Mouse (Mus musculus) CH12.LX (cell line): ENCODE data around the gene Rtf2. TPM values are rescaled to one million over a fixed set of nuclear protein-coding genes. Genes with fewer than 3 reads are reported as not detected.

ENCODE experiments used
- DNase-seq: peaks from one replicate; pipeline ENCODE4 v3.0.0-alpha.2; 2013; ENCODE audit errors: extremely low read depth
- H3K27ac ChIP-seq: 2 replicates; pipeline ENCODE4 v1.5.1; 2012; ENCODE audit warnings: low read depth, mild to moderate bottlenecking, control low read depth, moderate library complexity; ENCODE audit not compliant: insufficient read depth
- H3K27me3 ChIP-seq: replicated peaks from 2 replicates; pipeline ENCODE3; 2012; ENCODE audit warnings: inconsistent platforms
- H3K36me3 ChIP-seq, 2 experiments: replicated peaks in 1 of 2; 2 replicates each; pipeline versions ENCODE3 to v1.6.1; 2012; ENCODE audit warnings: inconsistent platforms in 1 of 2, low read length in 1 of 2, mild to moderate bottlenecking in 1 of 2, mixed read lengths in 1 of 2, moderate library complexity in 1 of 2; ENCODE audit not compliant: control insufficient read depth in 1 of 2, insufficient read depth in 1 of 2
- H3K4me1 ChIP-seq, 2 experiments: 2 replicates each; pipeline ENCODE4 v1.6.1; 2012; ENCODE audit warnings: inconsistent platforms in 1 of 2, moderate library complexity in 1 of 2; ENCODE audit not compliant: insufficient read depth in 2 of 2, control insufficient read depth in 1 of 2
- H3K4me2 ChIP-seq: 2 replicates; pipeline ENCODE4 v1.6.1; 2012; ENCODE audit warnings: low read depth, mild to moderate bottlenecking, control low read depth; ENCODE audit not compliant: poor library complexity, insufficient read depth, severe bottlenecking
- H3K4me3 ChIP-seq, 3 experiments: fragments of 150-350 bp in 1 of 3; sonication (generic) in 1 of 3; replicated peaks in 1 of 3; 2 replicates each; pipeline versions ENCODE3 to v1.5.1; 2011 to 2012; ENCODE audit warnings: low read depth in 2 of 3, low read length in 2 of 3, mild to moderate bottlenecking in 2 of 3, moderate library complexity in 2 of 3, control low read depth in 1 of 3, improper control_type of control experiment in 1 of 3, inconsistent platforms in 1 of 3, mixed read lengths in 1 of 3; ENCODE audit not compliant: poor library complexity in 1 of 3
- H3K79me2 ChIP-seq: replicated peaks from 2 replicates; pipeline ENCODE4 v1.6.1; 2012; ENCODE audit warnings: mild to moderate bottlenecking, moderate library complexity; ENCODE audit not compliant: control insufficient read depth, poor library complexity, insufficient read depth, severe bottlenecking; ENCODE audit errors: extremely low read depth
- H3K9ac ChIP-seq: 2 replicates; pipeline ENCODE4 v1.6.1; 2012; ENCODE audit warnings: low read depth, mild to moderate bottlenecking, control low read depth, moderate library complexity; ENCODE audit not compliant: insufficient read depth
- H3K9me3 ChIP-seq: replicated peaks from 2 replicates; pipeline ENCODE3; 2012; ENCODE audit warnings: low read length, inconsistent platforms, mixed read lengths
- BHLHE40 ChIP-seq: IDR thresholded peaks from 2 replicates; pipeline ENCODE4 v1.6.1; 2011; ENCODE audit warnings: mild to moderate bottlenecking, low read depth, low read length, improper control_type of control experiment
- CHD1 ChIP-seq: IDR thresholded peaks from 2 replicates; pipeline ENCODE4 v1.6.1; 2012; ENCODE audit warnings: low read depth, low read length, improper control_type of control experiment, inconsistent platforms
- CHD2 ChIP-seq: IDR thresholded peaks from 2 replicates; pipeline ENCODE4 v1.6.1; 2011; ENCODE audit warnings: low read length, improper control_type of control experiment
- CTCF ChIP-seq, 2 experiments: IDR thresholded peaks in 1 of 2; conservative IDR thresholded peaks in 1 of 2; 2 replicates each; pipeline ENCODE4 v1.5.1; 2011 to 2012; ENCODE audit warnings: low read depth in 2 of 2, low read length in 2 of 2, improper control_type of control experiment in 1 of 2, inconsistent platforms in 1 of 2, mild to moderate bottlenecking in 1 of 2, moderate library complexity in 1 of 2
- E2F4 ChIP-seq: IDR thresholded peaks from 2 replicates; pipeline ENCODE4 v1.6.1; 2011; ENCODE audit warnings: low read depth, low read length, improper control_type of control experiment; ENCODE audit not compliant: insufficient replicate concordance
- ELF1 ChIP-seq: IDR thresholded peaks from 2 replicates; pipeline ENCODE4 v1.6.1; 2014; ENCODE audit warnings: low read depth, mild to moderate bottlenecking, inconsistent platforms, low read length, improper control_type of control experiment
- EP300 ChIP-seq: IDR thresholded peaks from 2 replicates; pipeline ENCODE4 v1.6.1; 2011; ENCODE audit warnings: low read length, improper control_type of control experiment
- GABPA ChIP-seq: IDR thresholded peaks from 2 replicates; pipeline ENCODE4 v1.6.1; 2012; ENCODE audit warnings: low read depth, low read length, improper control_type of control experiment, inconsistent platforms; ENCODE audit not compliant: insufficient replicate concordance
- HCFC1 ChIP-seq: IDR thresholded peaks from 2 replicates; pipeline ENCODE4 v1.6.1; 2012; ENCODE audit warnings: low read depth, mild to moderate bottlenecking, inconsistent platforms, low read length, improper control_type of control experiment
- IRF4 ChIP-seq: IDR thresholded peaks from 2 replicates; pipeline ENCODE4 v1.6.1; 2014; ENCODE audit warnings: low read depth, mild to moderate bottlenecking, inconsistent platforms, low read length, improper control_type of control experiment
- JUND ChIP-seq: conservative IDR thresholded peaks from 2 replicates; pipeline ENCODE4 v1.6.1; 2011; ENCODE audit warnings: low read depth, low read length, improper control_type of control experiment
- MAX ChIP-seq: IDR thresholded peaks from 2 replicates; pipeline ENCODE4 v1.6.1; 2011; ENCODE audit warnings: low read length, improper control_type of control experiment
- MEF2A ChIP-seq: IDR thresholded peaks from 2 replicates; pipeline ENCODE4 v1.6.1; 2014; ENCODE audit warnings: low read depth, mild to moderate bottlenecking, inconsistent platforms, low read length, improper control_type of control experiment, borderline replicate concordance
- MXI1 ChIP-seq: IDR thresholded peaks from 2 replicates; pipeline ENCODE4 v1.6.1; 2011; ENCODE audit warnings: mild to moderate bottlenecking, low read depth, low read length, improper control_type of control experiment
- POLR2A ChIP-seq: IDR thresholded peaks from 2 replicates; pipeline ENCODE4 v1.6.1; 2011; ENCODE audit warnings: low read depth, mild to moderate bottlenecking, improper control_type of control experiment, low read length
- POLR2AphosphoS2 ChIP-seq: IDR thresholded peaks from 2 replicates; pipeline ENCODE4 v1.6.1; 2011; ENCODE audit warnings: low read depth, low read length, improper control_type of control experiment
- RAD21 ChIP-seq: IDR thresholded peaks from 2 replicates; pipeline ENCODE4 v1.6.1; 2011; ENCODE audit warnings: low read depth, mild to moderate bottlenecking, low read length, improper control_type of control experiment, moderate library complexity
- RCOR1 ChIP-seq: conservative IDR thresholded peaks from 2 replicates; pipeline ENCODE4 v1.6.1; 2012; ENCODE audit warnings: low read depth, mild to moderate bottlenecking, inconsistent platforms, low read length, improper control_type of control experiment
- SIN3A ChIP-seq: IDR thresholded peaks from 2 replicates; pipeline ENCODE4 v1.6.1; 2012; ENCODE audit warnings: low read length, improper control_type of control experiment, inconsistent platforms
- SMC3 ChIP-seq: IDR thresholded peaks from 2 replicates; pipeline ENCODE4 v1.6.1; 2011; ENCODE audit warnings: low read depth, low read length, improper control_type of control experiment
- UBTF ChIP-seq: IDR thresholded peaks from 2 replicates; pipeline ENCODE4 v1.6.1; 2012; ENCODE audit warnings: low read depth, mild to moderate bottlenecking, inconsistent platforms, low read length, improper control_type of control experiment, moderate library complexity
- USF1 ChIP-seq: IDR thresholded peaks from 2 replicates; pipeline ENCODE4 v1.6.1; 2014; ENCODE audit warnings: low read depth, mild to moderate bottlenecking, inconsistent platforms, low read length, improper control_type of control experiment
- USF2 ChIP-seq: conservative IDR thresholded peaks from 2 replicates; pipeline ENCODE4 v1.6.1; 2011; ENCODE audit warnings: low read depth, low read length, improper control_type of control experiment
- ZC3H11A ChIP-seq: IDR thresholded peaks from 2 replicates; pipeline ENCODE4 v1.6.1; 2012; ENCODE audit warnings: low read depth, mild to moderate bottlenecking, inconsistent platforms, low read length, improper control_type of control experiment
- ZKSCAN1 ChIP-seq: IDR thresholded peaks from 2 replicates; pipeline ENCODE4 v1.6.1; 2012; ENCODE audit warnings: low read depth, inconsistent platforms, low read length, improper control_type of control experiment, borderline replicate concordance
- ZMIZ1 ChIP-seq: IDR thresholded peaks from 2 replicates; pipeline ENCODE4 v1.6.1; 2012; ENCODE audit warnings: low read depth, mild to moderate bottlenecking, inconsistent platforms, low read length, improper control_type of control experiment
- ZNF384 ChIP-seq: IDR thresholded peaks from 2 replicates; pipeline ENCODE4 v1.6.1; 2012; ENCODE audit warnings: low read depth, low read length, improper control_type of control experiment, inconsistent platforms
- dilution Hi-C: fragments of 300-500 bp; cut with MboI; formaldehyde crosslinking; loops from 2 replicates; pipeline ENCODE4 v1.14.3; 2020; ENCODE audit warnings: low sequenced_read_pairs; ENCODE audit not compliant: extremely low pct_unique_long_range_greater_than_20kb, extremely low pct_ligation_motif_present
- in situ Hi-C: fragments of 300-500 bp; cut with MboI; formaldehyde crosslinking; loops from 3 replicates; pipeline ENCODE4 v1.14.3; 2019; ENCODE audit warnings: low sequenced_read_pairs, low pct_ligation_motif_present, low pct_unique_long_range_greater_than_20kb, mixed read lengths
- polyA plus RNA-seq: library from polyadenylated mRNA; unstranded; fragments of >175 nt; gene quantifications from 2 replicates; pipeline ENCODE4 v1.2.1, GENCODE M21; 2012; ENCODE audit warnings: low read depth; ENCODE audit not compliant: insufficient read length
- total RNA-seq, 2 experiments: library from RNA; depleted of rRNA; stranded (reverse); fragments of 300-350 nt in 1 of 2; fragments of >200 nt in 1 of 2; gene quantifications; 2 replicates each; pipeline ENCODE4 v1.2.3; 2012 to 2014

Rtf2 gene
- total and polyA plus RNA-seq, 3 experiments: 60.3 to 72.9 (median 61.4) TPM

DNA sequence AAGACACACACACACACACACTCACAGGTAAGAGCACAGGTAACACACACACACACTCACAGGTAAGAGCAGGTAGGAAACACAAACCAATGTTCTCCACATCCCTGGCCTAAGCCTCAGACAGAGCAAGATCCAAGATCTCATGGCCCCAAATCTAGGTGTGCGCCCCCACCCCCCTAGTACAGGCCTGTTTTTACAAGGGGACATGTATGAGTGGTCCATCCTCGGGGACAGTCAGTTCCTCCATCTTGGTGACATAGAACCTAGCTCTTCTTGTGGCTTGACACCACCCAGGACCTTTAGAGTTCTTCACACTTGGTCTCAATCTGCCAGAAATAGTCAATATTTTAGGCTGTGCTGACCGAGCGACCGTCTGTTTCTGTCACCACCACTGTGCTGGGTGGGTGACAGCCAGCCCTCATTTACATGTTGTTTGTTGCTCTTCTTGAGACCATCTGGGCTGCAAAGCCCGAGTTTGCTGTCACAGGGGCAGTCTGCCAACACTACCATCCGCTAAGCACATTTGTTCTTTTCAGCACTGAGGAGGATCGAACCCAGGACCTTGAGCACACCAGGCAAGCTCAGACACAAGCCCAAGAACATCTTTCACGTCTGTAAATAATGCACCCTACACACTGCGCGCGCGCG lies 43.5 kb downstream of the Rtf2 start:
- H3K27ac ChIP-seq: no peak overlapping the region
- no peaks in the 10 kb centered on the region for H3K9me3 ChIP-seq
- H3K9ac ChIP-seq: no peak overlapping the region
- H3K4me2 ChIP-seq: no peak overlapping the region
- dilution Hi-C loops (no loop called here), in situ Hi-C loops (loop anchor here (25.0 kb wide), 1 partner anchor 603 kb away; no protein-coding TSS in a partner anchor)
- no peaks in the 10 kb centered on the region for H3K36me3 ChIP-seq
- H3K4me3 ChIP-seq: no peak overlapping the region
- no peaks in the 10 kb centered on the region for H3K4me1 ChIP-seq
- DNase-seq: no peak
- TF ChIP-seq ZMIZ1 (no peak), POLR2A (no peak), GABPA (no peak), E2F4 (no peak), SMC3 (no peak), RAD21 (no peak), UBTF (no peak), SIN3A (no peak), EP300 (no peak), ELF1 (no peak), MEF2A (no peak)
- peaks cover 57% of the 10 kb centered on the region for H3K27me3 ChIP-seq
- H3K79me2 ChIP-seq: no peaks in the 10 kb centered on the region

DNA sequence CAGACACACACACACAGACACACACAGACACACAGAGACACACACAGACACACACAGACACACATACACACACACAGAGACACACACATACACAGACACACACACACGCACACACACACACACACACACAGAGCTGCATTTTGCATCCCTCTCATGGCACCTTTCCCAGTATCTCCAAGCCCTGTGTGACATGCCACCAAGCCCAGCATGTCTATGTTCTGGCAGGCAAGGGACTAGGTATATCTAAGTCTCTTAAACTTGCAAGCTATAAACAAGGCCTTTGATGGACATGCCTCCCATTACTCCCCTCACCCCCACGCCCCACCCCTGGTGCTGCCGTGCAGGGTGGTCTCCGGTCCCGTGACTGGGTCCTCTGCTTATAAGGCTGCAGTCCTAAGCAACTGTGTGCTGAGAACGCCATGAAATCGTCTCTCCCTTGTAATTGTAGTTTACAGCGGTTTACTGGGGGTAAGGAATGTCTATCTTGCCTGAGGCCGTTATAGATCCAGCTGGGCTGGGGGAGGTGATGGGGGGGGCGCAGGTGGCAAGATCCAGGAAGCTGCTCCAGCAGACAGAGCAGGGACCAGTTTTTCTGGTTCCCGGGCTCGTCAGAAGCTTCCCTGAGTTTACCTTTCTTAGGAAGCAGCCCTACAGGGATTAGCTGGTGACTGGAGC lies 44.5 kb downstream of the Rtf2 start:
- H3K4me3 ChIP-seq: no peak overlapping the region
- H3K79me2 ChIP-seq: no peaks in the 10 kb centered on the region
- peaks cover 65% of the 10 kb centered on the region for H3K27me3 ChIP-seq
- no peaks in the 10 kb centered on the region for H3K36me3 ChIP-seq
- TF ChIP-seq POLR2AphosphoS2 (no peak), CTCF (conservative IDR thresholded peaks at IDR 0.05 in 1 of 2, IDR thresholded peaks at IDR 0.05 in 1 of 2; ENCODE audit: low read depth in 2 of 2, low read length in 2 of 2) (no peak), MEF2A (no peak), USF1 (no peak), MXI1 (no peak), ELF1 (no peak), JUND (no peak), CHD1 (no peak), CHD2 (no peak), HCFC1 (no peak), MAX (no peak), USF2 (no peak), POLR2A (no peak), ZC3H11A (no peak), RCOR1 (no peak), IRF4 (no peak), SMC3 (no peak), ZNF384 (no peak), ZKSCAN1 (no peak), BHLHE40 (no peak)
- in situ Hi-C loops: loop anchor here (25.0 kb wide), 1 partner anchor 602 kb away; no protein-coding TSS in a partner anchor
- no peak overlapping the region for H3K4me2 ChIP-seq
- no peaks in the 10 kb centered on the region for H3K4me1 ChIP-seq
- no peak overlapping the region for H3K9ac ChIP-seq
- DNase-seq: no peak
- H3K9me3 ChIP-seq: no peaks in the 10 kb centered on the region
- H3K27ac ChIP-seq: no peak overlapping the region
- dilution Hi-C loops: no loop called here
